In the genomic region with DNA sequence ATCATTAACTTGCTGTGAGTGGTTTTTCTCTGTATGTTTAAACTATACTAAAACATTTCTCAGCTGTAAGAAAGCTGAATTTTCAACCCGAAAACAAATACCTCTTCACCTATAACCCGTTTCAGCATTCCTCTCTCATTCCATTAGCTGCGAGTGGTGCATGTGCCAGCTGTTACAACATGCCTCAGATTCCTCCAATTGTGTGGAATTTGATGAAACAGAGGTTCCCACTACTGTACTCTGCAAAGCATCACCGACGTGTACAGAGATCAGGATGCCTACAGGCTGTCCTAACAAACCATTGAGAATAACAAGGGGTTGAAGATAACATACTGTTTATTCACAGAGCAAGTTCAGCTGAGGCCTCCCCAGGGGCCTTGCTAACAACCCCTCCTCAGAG, we compare ENCODE assay signal across 27 mouse cellular contexts. TPM values are rescaled to one million over a fixed set of nuclear protein-coding genes. Genes with fewer than 3 reads are reported as not detected.
DNase-seq lines count a peak whose midpoint lies in the region; ATAC-seq and TF ChIP-seq lines count a peak whose summit lies in the region.
"Had no signal": no experiment of that assay in that cellular context is flagged by ENCODE, and none has a peak within 500 bp of the region (broad histone marks: within the 10 kb centered on the region; RNA-seq: fewer than 3 reads in every experiment).

No protein-coding gene starts in this region.

- H3K27ac ChIP-seq in hindbrain, embryonic 10.5 days: no peak overlapping the region
- no peak overlapping the region for H3K27ac ChIP-seq in hindbrain, embryonic 16.5 days (ENCODE audit: low read depth, low read length)
- no peak overlapping the region for H3K27ac ChIP-seq in lung, embryonic 16.5 days (ENCODE audit: low read length)
- no peak overlapping the region for H3K27ac ChIP-seq in limb, embryonic 14.5 days (replicated peaks; ENCODE audit: low read depth, low read length)
- H3K27ac ChIP-seq in midbrain, embryonic 14.5 days (replicated peaks; ENCODE audit: low read depth, low read length): no peak overlapping the region
- H3K27ac ChIP-seq: embryonic facial prominence, embryonic 15.5 days; kidney, embryonic 15.5 days; left cerebral cortex, adult 2 months; liver, embryonic 12.5 days; midbrain, embryonic 13.5 days; neural tube, embryonic 12.5 days had no signal

- DNase-seq in hindbrain, embryonic 10.5 days (ENCODE audit: low spot score): peak; percentile 17
- no peak for DNase-seq in lung, postnatal 4 days
- DNase-seq in Patski (ENCODE audit: low read depth, low spot score): no peak
- DNase-seq in limb, embryonic 14.5 days (ENCODE audit: low spot score): peak; percentile 6
- no peak for DNase-seq in B cell, adult 2 months
- no peak for DNase-seq in midbrain, embryonic 14.5 days
- DNase-seq: adrenal gland, postnatal 14 days; cerebellum, adult 2 months; cerebellum, postnatal 36 days; gastrocnemius, postnatal 14 days; heart, adult 11 months; kidney, adult 11 months; lung, adult 18-20 months; retina, postnatal 1 day; right cerebral cortex, postnatal 25 days; spleen, adult 18-20 months; thymus, postnatal 36 days had no signal

- POLR2A ChIA-PET in Patski (lab: Charles Lee): interaction anchor here (0.6 kb wide), 2 partner anchors 151 to 333 kb away, joined by 3 to 4 read pairs; no protein-coding TSS in a partner anchor

- ATAC-seq in hindbrain, embryonic 16.5 days: no peak
- peak; percentile 60; the same call in 1 of the 2 replicates for ATAC-seq in lung, embryonic 16.5 days (ENCODE audit: low read depth)
- peak; percentile 69 for ATAC-seq in Patski
- ATAC-seq in limb, embryonic 14.5 days (ENCODE audit: low FRiP score, low read depth): peak; percentile 63; the same call in 1 of the 2 replicates
- no peak for ATAC-seq in midbrain, embryonic 14.5 days (ENCODE audit: low FRiP score, low TSS enrichment)
- ATAC-seq: forebrain, embryonic 14.5 days; liver, embryonic 12.5 days; midbrain, embryonic 13.5 days had no signal

- in situ Hi-C loops in Patski (cut with MboI; ENCODE audit: low pct_unique_long_range_greater_than_20kb): no loop called here

- H3K36me3 ChIP-seq in hindbrain, embryonic 10.5 days: no peaks in the 10 kb centered on the region
- no peaks in the 10 kb centered on the region for H3K36me3 ChIP-seq in hindbrain, embryonic 16.5 days (ENCODE audit: control insufficient read depth, insufficient read depth, low read length)
- H3K36me3 ChIP-seq in lung, embryonic 16.5 days (ENCODE audit: control insufficient read depth, insufficient read depth, low read length): no peaks in the 10 kb centered on the region
- no peaks in the 10 kb centered on the region for H3K36me3 ChIP-seq in limb, embryonic 14.5 days (ENCODE audit: control insufficient read depth, insufficient read depth, low read length)
- no peaks in the 10 kb centered on the region for H3K36me3 ChIP-seq in midbrain, embryonic 14.5 days (ENCODE audit: control insufficient read depth, insufficient read depth, low read length)
- H3K36me3 ChIP-seq: embryonic facial prominence, embryonic 15.5 days; kidney, embryonic 15.5 days; liver, embryonic 12.5 days; midbrain, embryonic 13.5 days; neural tube, embryonic 12.5 days had no signal

- no peaks in the 10 kb centered on the region for H3K9me3 ChIP-seq in hindbrain, embryonic 10.5 days
- H3K9me3 ChIP-seq in hindbrain, embryonic 16.5 days (ENCODE audit: control insufficient read depth, low read length): no peaks in the 10 kb centered on the region
- H3K9me3 ChIP-seq in lung, embryonic 16.5 days (ENCODE audit: control insufficient read depth, low read length): no peaks in the 10 kb centered on the region
- H3K9me3 ChIP-seq in limb, embryonic 14.5 days (ENCODE audit: control insufficient read depth, low read length): no peaks in the 10 kb centered on the region
- H3K9me3 ChIP-seq in midbrain, embryonic 14.5 days (ENCODE audit: control insufficient read depth, low read length): no peaks in the 10 kb centered on the region
- H3K9me3 ChIP-seq: embryonic facial prominence, embryonic 15.5 days; kidney, embryonic 15.5 days; liver, embryonic 12.5 days; midbrain, embryonic 13.5 days; neural tube, embryonic 12.5 days had no signal

- peaks cover 9% of the 10 kb centered on the region for H3K4me1 ChIP-seq in hindbrain, embryonic 10.5 days (replicated peaks)
- no peaks in the 10 kb centered on the region for H3K4me1 ChIP-seq in hindbrain, embryonic 16.5 days (ENCODE audit: control insufficient read depth, insufficient read depth, low read depth, low read length)
- H3K4me1 ChIP-seq in lung, embryonic 16.5 days (replicated peaks; ENCODE audit: control insufficient read depth, insufficient read depth, low read length): no peaks in the 10 kb centered on the region
- H3K4me1 ChIP-seq in limb, embryonic 14.5 days (ENCODE audit: control insufficient read depth, insufficient read depth, low read length): no peaks in the 10 kb centered on the region
- no peaks in the 10 kb centered on the region for H3K4me1 ChIP-seq in midbrain, embryonic 14.5 days (ENCODE audit: control insufficient read depth, insufficient read depth, low read length)
- H3K4me1 ChIP-seq: embryonic facial prominence, embryonic 15.5 days; kidney, embryonic 15.5 days; midbrain, embryonic 13.5 days; neural tube, embryonic 12.5 days had no signal

- CTCF ChIA-PET in Patski (lab: Charles Lee): interaction anchor here (1.4 to 1.6 kb wide), 2 partner anchors 10 to 12 kb away, joined by 3 to 6 read pairs; no protein-coding TSS in a partner anchor

- no peak for TF ChIP-seq POLR2A in limb, embryonic 14.5 days (IDR thresholded peaks at IDR 0.05; ENCODE audit: borderline replicate concordance, extremely low read depth, insufficient read depth, insufficient read length)

- no peak overlapping the region for H3K4me3 ChIP-seq in hindbrain, embryonic 10.5 days
- H3K4me3 ChIP-seq in hindbrain, embryonic 16.5 days (ENCODE audit: low read length): no peak overlapping the region
- no peak overlapping the region for H3K4me3 ChIP-seq in lung, embryonic 16.5 days (ENCODE audit: low read length)
- no peak overlapping the region for H3K4me3 ChIP-seq in limb, embryonic 14.5 days (replicated peaks; ENCODE audit: low read length)
- no peak overlapping the region for H3K4me3 ChIP-seq in midbrain, embryonic 14.5 days (replicated peaks; ENCODE audit: low read depth, low read length)
- H3K4me3 ChIP-seq: embryonic facial prominence, embryonic 15.5 days; kidney, embryonic 15.5 days; left cerebral cortex, adult 2 months; liver, embryonic 12.5 days; midbrain, embryonic 13.5 days; neural tube, embryonic 12.5 days had no signal

- TF ChIP-seq CTCF in Patski (IDR thresholded peaks at IDR 0.05): no peak

- no peaks in the 10 kb centered on the region for H3K27me3 ChIP-seq in hindbrain, embryonic 10.5 days (ENCODE audit: insufficient read depth, poor library complexity, severe bottlenecking)
- no peaks in the 10 kb centered on the region for H3K27me3 ChIP-seq in hindbrain, embryonic 16.5 days (replicated peaks; ENCODE audit: control insufficient read depth, insufficient read depth, low read length)
- no peaks in the 10 kb centered on the region for H3K27me3 ChIP-seq in lung, embryonic 16.5 days (ENCODE audit: control insufficient read depth, insufficient read depth, low read depth, low read length)
- no peaks in the 10 kb centered on the region for H3K27me3 ChIP-seq in Patski
- H3K27me3 ChIP-seq in limb, embryonic 14.5 days (ENCODE audit: control insufficient read depth, insufficient read depth, low read length): no peaks in the 10 kb centered on the region
- H3K27me3 ChIP-seq in midbrain, embryonic 14.5 days (ENCODE audit: control insufficient read depth, insufficient read depth, low read length): no peaks in the 10 kb centered on the region
- H3K27me3 ChIP-seq: embryonic facial prominence, embryonic 15.5 days; kidney, embryonic 15.5 days; liver, embryonic 12.5 days; midbrain, embryonic 13.5 days; neural tube, embryonic 12.5 days had no signal

- WGBS in hindbrain, embryonic 10.5 days: 51% methylated on average over 5 of the region's 5 CpGs
- WGBS in hindbrain, embryonic 16.5 days: 61% methylated on average over 5 of the region's 5 CpGs
- whole genome bisulfite sequencing in lung, embryonic 16.5 days: 17% methylated on average over 5 of the region's 5 CpGs
- WGBS in limb, embryonic 14.5 days: 41% methylated on average over 5 of the region's 5 CpGs
- 65% methylated on average over 5 of the region's 5 CpGs for WGBS in midbrain, embryonic 14.5 days

- H3K9ac ChIP-seq in hindbrain, embryonic 16.5 days (ENCODE audit: low read depth, low read length): no peak overlapping the region
- H3K9ac ChIP-seq in lung, embryonic 16.5 days (ENCODE audit: low read length): no peak overlapping the region
- H3K9ac ChIP-seq in limb, embryonic 14.5 days (ENCODE audit: low read depth, low read length, severe bottlenecking): no peak overlapping the region
- H3K9ac ChIP-seq in midbrain, embryonic 14.5 days (replicated peaks; ENCODE audit: low read length): no peak overlapping the region
- H3K9ac ChIP-seq: embryonic facial prominence, embryonic 15.5 days; kidney, embryonic 15.5 days; liver, embryonic 12.5 days; midbrain, embryonic 13.5 days; neural tube, embryonic 12.5 days had no signal

- H3K4me2 ChIP-seq in hindbrain, embryonic 16.5 days (ENCODE audit: low read length): no peak overlapping the region
- H3K4me2 ChIP-seq in lung, embryonic 16.5 days (ENCODE audit: low read depth, low read length): no peak overlapping the region
- no peak overlapping the region for H3K4me2 ChIP-seq in limb, embryonic 14.5 days (replicated peaks; ENCODE audit: low read depth, low read length, severe bottlenecking)
- no peak overlapping the region for H3K4me2 ChIP-seq in midbrain, embryonic 14.5 days (ENCODE audit: low read length)
- H3K4me2 ChIP-seq: embryonic facial prominence, embryonic 15.5 days; heart, embryonic 11.5 days; kidney, embryonic 15.5 days; liver, embryonic 12.5 days; midbrain, embryonic 13.5 days; neural tube, embryonic 12.5 days had no signal

RNA-seq across cellular contexts. Expression of gene Rictor, which starts 42.1 kb away (rescaled TPM):
- 38.1 and 38.3 TPM in 2 replicates for polyA plus RNA-seq in hindbrain, embryonic 10.5 days (2016; fragmentation: Nextera tagmentation; extraction: Ambion mirVana)
- 50.5 and 51.6 TPM in 2 replicates for polyA plus RNA-seq in hindbrain, embryonic 16.5 days (2015; fragmentation: Nextera tagmentation; extraction: Ambion mirVana)
- polyA plus RNA-seq in lung, embryonic 16.5 days (2015; fragmentation: Nextera tagmentation; extraction: Ambion mirVana): 46.8 and 49.2 TPM in 2 replicates
- 13.1 TPM for polyA plus RNA-seq in Patski (2021)
- 12.1 and 13.6 TPM in 2 replicates for polyA plus RNA-seq in limb, embryonic 14.5 days (2012; rRNA removed)
- 37.8 and 43.3 TPM in 2 replicates for polyA plus RNA-seq in limb, embryonic 14.5 days (2014; fragmentation: Nextera tagmentation; extraction: Ambion mirVana)
- polyA plus RNA-seq in midbrain, embryonic 14.5 days (2014; fragmentation: Nextera tagmentation; extraction: Ambion mirVana): 43.9 and 59.1 TPM in 2 replicates

Comparison
In these comparisons a context has a peak if more than half of its experiments do, and no peak if none do; other contexts are left out.
1. DNase-seq: peak in hindbrain, embryonic 10.5 days (single experiment) and limb, embryonic 14.5 days (single experiment); none in lung, postnatal 4 days (0 of 2), Patski (single experiment), B cell, adult 2 months (0 of 2) and midbrain, embryonic 14.5 days (single experiment).
2. ATAC-seq: peak in lung, embryonic 16.5 days (single experiment), Patski (single experiment) and limb, embryonic 14.5 days (single experiment); none in hindbrain, embryonic 16.5 days (single experiment) and midbrain, embryonic 14.5 days (single experiment).